Mouse (Mus musculus): ENCODE measurements at regions not wholly inside any gene's neighbourhood (a gene's known extent, or its start where the extent isn't known, plus 50 kb on each side); places are given as distances from the start of the nearest gene placed in this dataset.
A peak's percentile ranks its signal among the peaks of the same experiment; 100 is the strongest.

- intact Hi-C loops (cut with DNase I): no loop called here
Observed at GRCm38 (mm10) chr2:128388883-128389470, 202.0 kb upstream of the Spdye4c start.

GRCm38 (mm10) chr2:128392344-128392743 lies 198.7 kb upstream of the Spdye4c start:
- intact Hi-C loops (cut with DNase I): no loop called here
- no peak for DNase-seq

More at GRCm38 (mm10) chr2:128388883-128389470, 202.0 kb upstream of the Spdye4c start:
- DNase-seq: peak; percentile 37

- DNase-seq: no peak
- intact Hi-C loops (cut with DNase I): no loop called here
Observed at GRCm38 (mm10) chr2:128393401-128393800, 197.6 kb upstream of the Spdye4c start.

GRCm38 (mm10) chr2:128393921-128394320 lies 197.1 kb upstream of the Spdye4c start:
- no peak for DNase-seq
- intact Hi-C loops (cut with DNase I): no loop called here

GRCm38 (mm10) chr2:128395308-128396007 lies 195.6 kb upstream of the Spdye4c start:
- DNase-seq: no peak
- intact Hi-C loops (cut with DNase I): loop anchor here (2.0 to 5.0 kb wide), 2 partner anchors 273 to 507 kb away; no protein-coding TSS in a partner anchor

- intact Hi-C loops (cut with DNase I): loop anchor here (2.0 to 5.0 kb wide), 2 partner anchors 274 to 507 kb away; no protein-coding TSS in a partner anchor
- peak; percentile 97 for DNase-seq
Observed at GRCm38 (mm10) chr2:128396008-128396346, 195.0 kb upstream of the Spdye4c start.

- DNase-seq: no peak
- intact Hi-C loops (cut with DNase I): no loop called here
Observed at GRCm38 (mm10) chr2:128401359-128401758, 189.7 kb upstream of the Spdye4c start.

- DNase-seq: no peak
- intact Hi-C loops (cut with DNase I): no loop called here
Observed at GRCm38 (mm10) chr2:128403143-128403935, 187.7 kb upstream of the Spdye4c start.

- no peak for DNase-seq
- intact Hi-C loops (cut with DNase I): no loop called here
Observed at GRCm38 (mm10) chr2:128404405-128404804, 186.6 kb upstream of the Spdye4c start.

GRCm38 (mm10) chr2:128407076-128407475 lies 183.9 kb upstream of the Spdye4c start:
- DNase-seq: no peak
- intact Hi-C loops (cut with DNase I): no loop called here

- DNase-seq: peak; percentile 62
- intact Hi-C loops (cut with DNase I): no loop called here
Observed at GRCm38 (mm10) chr2:128408718-128409117, 182.3 kb upstream of the Spdye4c start.

- DNase-seq: peak; percentile 59
- intact Hi-C loops (cut with DNase I): loop anchor here (10.0 kb wide), 1 partner anchor 152 kb away; no protein-coding TSS in a partner anchor
Observed at GRCm38 (mm10) chr2:128412352-128412751, 178.7 kb upstream of the Spdye4c start.

GRCm38 (mm10) chr2:128412974-128413373 lies 178.0 kb upstream of the Spdye4c start:
- DNase-seq: no peak
- intact Hi-C loops (cut with DNase I): loop anchor here (10.0 kb wide), 1 partner anchor 152 kb away; no protein-coding TSS in a partner anchor

GRCm38 (mm10) chr2:128414588-128415240 lies 176.3 kb upstream of the Spdye4c start:
- intact Hi-C loops (cut with DNase I): loop anchor here (10.0 kb wide), 1 partner anchor 150 kb away; no protein-coding TSS in a partner anchor
- no peak for DNase-seq

- DNase-seq: no peak
- intact Hi-C loops (cut with DNase I): loop anchor here (10.0 kb wide), 1 partner anchor 148 kb away; no protein-coding TSS in a partner anchor
Observed at GRCm38 (mm10) chr2:128416416-128416815, 174.6 kb upstream of the Spdye4c start.

GRCm38 (mm10) chr2:128418960-128419359 lies 172.0 kb upstream of the Spdye4c start:
- no peak for DNase-seq
- intact Hi-C loops (cut with DNase I): loop anchor here (10.0 kb wide), 1 partner anchor 146 kb away; no protein-coding TSS in a partner anchor

GRCm38 (mm10) chr2:128420406-128420805 lies 170.6 kb upstream of the Spdye4c start:
- DNase-seq: no peak
- intact Hi-C loops (cut with DNase I): no loop called here

- no peak for DNase-seq
- intact Hi-C loops (cut with DNase I): no loop called here
Observed at GRCm38 (mm10) chr2:128422677-128423076, 168.3 kb upstream of the Spdye4c start.

- intact Hi-C loops (cut with DNase I): no loop called here
- no peak for DNase-seq
Observed at GRCm38 (mm10) chr2:128424236-128424635, 166.8 kb upstream of the Spdye4c start.

GRCm38 (mm10) chr2:128427181-128427880 lies 163.7 kb upstream of the Spdye4c start:
- intact Hi-C loops (cut with DNase I): no loop called here
- DNase-seq: no peak
